Mouse (Mus musculus): ENCODE results near the gene Vax2. TPM values are rescaled to one million over a fixed set of nuclear protein-coding genes. Genes with fewer than 3 reads are reported as not detected.

The Vax2 gene
- polyA plus RNA-seq (2015; fragmentation: Nextera tagmentation; extraction: Ambion mirVana), result not detected in 2 replicates

DNA sequence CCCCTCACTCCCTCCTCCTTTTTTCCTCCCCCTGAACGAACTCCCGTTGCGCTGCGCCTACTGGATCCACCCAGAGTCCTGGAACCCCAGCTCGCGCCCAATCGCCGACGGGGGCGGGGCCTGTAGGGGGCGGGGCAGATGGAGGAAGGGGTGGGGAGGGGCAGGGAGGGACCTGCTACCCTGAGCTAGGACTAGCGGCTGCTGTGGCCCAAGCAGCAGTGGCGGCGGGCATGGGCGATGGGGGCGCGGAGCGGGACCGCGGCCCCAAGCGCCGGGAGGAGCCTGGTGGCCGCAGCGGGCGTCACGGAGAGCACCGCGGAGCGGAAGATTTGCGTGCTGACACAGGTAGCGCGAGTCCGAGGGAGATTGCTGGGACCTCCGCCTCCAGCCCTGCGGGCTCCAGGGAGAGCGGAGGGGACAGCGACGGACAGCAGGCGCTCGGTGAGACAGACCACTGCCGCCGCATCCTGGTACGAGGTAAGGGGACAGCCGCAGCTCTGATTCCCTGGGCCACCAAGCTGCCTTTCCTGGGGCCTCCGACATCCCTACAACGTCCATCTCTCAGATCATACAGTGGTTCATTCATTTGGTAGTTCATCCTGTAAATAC lies at the start of gene Vax2:
Gene Vax2 (plus strand): TSS at position 198 of the 609 bp plus-strand sequence.
- Histone ChIP-seq H3K4me2 (replicated peaks; ENCODE audit: low read depth, low read length) (peak within 1 kb of the TSS; percentile 59), H3K36me3 (ENCODE audit: insufficient read depth, low read length) (no peaks in the 10 kb centered on the region), H3K9me3 (ENCODE audit: low read length) (no peaks in the 10 kb centered on the region), H3K4me3 (ENCODE audit: low read depth, low read length) (peak within 1 kb of the TSS; percentile 30), H3K27ac (ENCODE audit: low read length) (no peak within 1 kb of the TSS), H3K27me3 (replicated peaks; ENCODE audit: insufficient read depth, low read length) (peaks cover 99% of the 10 kb centered on the region), H3K4me1 (ENCODE audit: insufficient read depth, low read depth, low read length) (peaks cover 4% of the 10 kb centered on the region; the same call in 1 of the 2 replicates), H3K9ac (replicated peaks; ENCODE audit: low read depth) (no peak within 1 kb of the TSS)
- peak; percentile 88 for ATAC-seq
- DNase-seq (ENCODE audit: low spot score), result peak; percentile 53
- TF ChIP-seq CTCF (IDR thresholded peaks at IDR 0.05) (no peak), EP300 (IDR thresholded peaks at IDR 0.05) (no peak)
- WGBS, result under 1% methylated on average over 39 of the region's 46 CpGs

DNA sequence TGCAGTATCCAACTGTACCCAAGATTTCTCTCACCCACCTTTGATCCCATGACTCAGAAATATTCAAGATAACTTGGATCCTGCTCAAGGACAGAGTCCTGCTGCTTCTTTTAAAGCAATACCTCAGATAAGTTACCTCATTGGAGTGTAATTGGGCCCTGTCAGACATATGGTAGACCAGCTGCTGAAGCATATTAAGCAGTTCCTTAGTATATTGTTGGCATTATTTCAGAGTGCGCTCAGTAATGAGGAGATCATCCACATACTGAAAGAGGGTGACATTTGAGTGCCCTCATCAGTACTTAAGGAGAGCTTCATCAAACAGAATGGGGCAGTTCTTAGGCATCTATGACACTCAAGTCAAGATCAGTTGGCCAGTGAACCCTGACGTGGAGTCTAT lies 46.1 kb upstream of the Vax2 start:
- no peak overlapping the region for H3K4me3 ChIP-seq (ENCODE audit: low read depth, low read length)
- no peaks in the 10 kb centered on the region for H3K36me3 ChIP-seq (ENCODE audit: insufficient read depth, low read length)
- WGBS, result 59% methylated on average over 2 of the region's 2 CpGs
- no peaks in the 10 kb centered on the region for H3K9me3 ChIP-seq (ENCODE audit: low read length)
- no peak overlapping the region for H3K27ac ChIP-seq (ENCODE audit: low read length)
- H3K9ac ChIP-seq (replicated peaks; ENCODE audit: low read depth), result no peak overlapping the region
- DNase-seq (ENCODE audit: low spot score) (no peak), ATAC-seq (no peak)
- TF ChIP-seq EP300 (IDR thresholded peaks at IDR 0.05) (no peak), CTCF (IDR thresholded peaks at IDR 0.05) (no peak)
- H3K4me1 ChIP-seq (ENCODE audit: insufficient read depth, low read depth, low read length), result no peaks in the 10 kb centered on the region
- no peaks in the 10 kb centered on the region for H3K27me3 ChIP-seq (replicated peaks; ENCODE audit: insufficient read depth, low read length)
- H3K4me2 ChIP-seq (replicated peaks; ENCODE audit: low read depth, low read length), result no peak overlapping the region

DNA sequence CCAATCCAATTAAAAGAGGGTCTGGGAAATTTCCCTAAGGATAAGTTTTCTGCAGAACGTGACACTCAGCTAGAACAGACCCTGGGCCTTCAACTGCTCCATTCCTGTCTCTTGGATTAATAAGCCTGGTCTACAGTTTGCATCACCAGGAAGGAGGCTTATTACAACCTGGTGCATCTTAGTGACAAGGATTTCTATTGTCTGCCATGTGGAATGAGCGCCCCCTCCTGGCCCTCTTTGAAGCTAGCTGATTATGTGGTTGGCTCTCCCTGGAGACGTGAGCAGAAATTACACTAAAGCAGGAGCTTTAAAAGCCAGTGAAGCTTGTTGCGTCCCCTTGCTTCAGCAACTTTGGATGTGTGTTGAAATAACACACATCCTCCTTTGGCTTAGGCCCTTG lies 37.7 kb upstream of the Vax2 start:
- DNase-seq (ENCODE audit: low spot score), result peak; percentile 84
- no peaks in the 10 kb centered on the region for H3K27me3 ChIP-seq (replicated peaks; ENCODE audit: insufficient read depth, low read length)
- WGBS, result 8% methylated on average over 4 of the region's 4 CpGs
- H3K4me1 ChIP-seq (ENCODE audit: insufficient read depth, low read depth, low read length), result no peaks in the 10 kb centered on the region
- H3K27ac ChIP-seq (ENCODE audit: low read length), result no peak overlapping the region
- no peak for ATAC-seq
- TF ChIP-seq EP300 (IDR thresholded peaks at IDR 0.05) (no peak), CTCF (IDR thresholded peaks at IDR 0.05) (peak; percentile 94)
- H3K9me3 ChIP-seq (ENCODE audit: low read length), result no peaks in the 10 kb centered on the region
- no peak overlapping the region for H3K9ac ChIP-seq (replicated peaks; ENCODE audit: low read depth)
- no peaks in the 10 kb centered on the region for H3K36me3 ChIP-seq (ENCODE audit: insufficient read depth, low read length)
- H3K4me3 ChIP-seq (ENCODE audit: low read depth, low read length), result no peak overlapping the region
- no peak overlapping the region for H3K4me2 ChIP-seq (replicated peaks; ENCODE audit: low read depth, low read length)

DNA sequence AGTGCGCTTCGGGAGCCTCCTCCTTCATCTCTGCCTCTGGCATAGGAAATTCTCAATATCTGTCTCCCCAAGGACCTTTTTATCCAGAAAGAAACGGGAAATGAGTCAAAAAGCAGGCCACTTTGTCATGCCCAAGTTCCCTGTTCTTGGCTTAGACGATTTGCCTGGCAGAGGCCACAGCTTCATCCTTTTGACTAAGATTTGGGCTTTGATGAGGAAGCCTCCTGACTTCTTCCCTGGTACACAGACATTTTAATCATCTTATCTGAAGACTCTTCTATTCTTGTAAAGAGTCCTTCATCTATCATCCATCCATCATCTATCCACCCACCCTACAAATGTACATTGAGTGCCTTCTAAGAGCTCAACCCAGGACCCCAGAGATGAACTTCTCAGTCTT lies 33.3 kb upstream of the Vax2 start, which contains the start of gene Cd207:
Gene Cd207 (minus strand): TSS at position 101 of the 400 bp plus-strand sequence.
- Histone ChIP-seq H3K27me3 (replicated peaks; ENCODE audit: insufficient read depth, low read length) (no peaks in the 10 kb centered on the region), H3K9me3 (ENCODE audit: low read length) (no peaks in the 10 kb centered on the region), H3K27ac (ENCODE audit: low read length) (no peak within 1 kb of the TSS), H3K4me1 (ENCODE audit: insufficient read depth, low read depth, low read length) (no peaks in the 10 kb centered on the region), H3K4me3 (ENCODE audit: low read depth, low read length) (no peak within 1 kb of the TSS), H3K4me2 (replicated peaks; ENCODE audit: low read depth, low read length) (no peak within 1 kb of the TSS), H3K9ac (replicated peaks; ENCODE audit: low read depth) (no peak within 1 kb of the TSS), H3K36me3 (ENCODE audit: insufficient read depth, low read length) (no peaks in the 10 kb centered on the region)
- no peak for ATAC-seq
- no peak for DNase-seq (ENCODE audit: low spot score)
- TF ChIP-seq EP300 (IDR thresholded peaks at IDR 0.05) (no peak), CTCF (IDR thresholded peaks at IDR 0.05) (no peak)
- 65% methylated on average over 4 of the region's 4 CpGs for WGBS

DNA sequence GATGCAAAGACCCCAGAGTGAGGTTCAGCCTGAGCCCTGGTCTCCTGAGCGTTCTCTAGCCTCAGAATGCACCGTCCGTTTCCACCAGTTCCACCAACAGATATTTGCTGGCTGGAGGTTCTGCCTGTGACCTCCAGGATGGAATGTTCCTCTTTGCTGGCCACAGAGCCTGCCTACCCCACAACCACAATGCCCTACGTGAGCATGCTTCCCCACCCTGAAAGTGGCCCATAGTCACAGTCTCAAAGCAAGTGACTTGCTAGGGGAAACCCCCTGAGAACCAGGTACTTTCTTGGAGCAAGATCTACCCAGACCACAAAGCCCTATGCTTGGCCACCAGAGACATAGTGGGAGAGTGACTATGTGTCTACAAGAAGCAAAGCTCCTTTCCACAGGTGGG lies 21.7 kb upstream of the Vax2 start:
- Histone ChIP-seq H3K9ac (replicated peaks; ENCODE audit: low read depth) (no peak overlapping the region), H3K4me1 (ENCODE audit: insufficient read depth, low read depth, low read length) (no peaks in the 10 kb centered on the region), H3K4me2 (replicated peaks; ENCODE audit: low read depth, low read length) (no peak overlapping the region), H3K36me3 (ENCODE audit: insufficient read depth, low read length) (no peaks in the 10 kb centered on the region), H3K4me3 (ENCODE audit: low read depth, low read length) (no peak overlapping the region), H3K27me3 (replicated peaks; ENCODE audit: insufficient read depth, low read length) (peaks cover 29% of the 10 kb centered on the region), H3K27ac (ENCODE audit: low read length) (no peak overlapping the region), H3K9me3 (ENCODE audit: low read length) (no peaks in the 10 kb centered on the region)
- ATAC-seq, result no peak
- DNase-seq (ENCODE audit: low spot score), result no peak
- TF ChIP-seq EP300 (IDR thresholded peaks at IDR 0.05) (no peak), CTCF (IDR thresholded peaks at IDR 0.05) (no peak)
- 66% methylated on average over 4 of the region's 4 CpGs for WGBS

DNA sequence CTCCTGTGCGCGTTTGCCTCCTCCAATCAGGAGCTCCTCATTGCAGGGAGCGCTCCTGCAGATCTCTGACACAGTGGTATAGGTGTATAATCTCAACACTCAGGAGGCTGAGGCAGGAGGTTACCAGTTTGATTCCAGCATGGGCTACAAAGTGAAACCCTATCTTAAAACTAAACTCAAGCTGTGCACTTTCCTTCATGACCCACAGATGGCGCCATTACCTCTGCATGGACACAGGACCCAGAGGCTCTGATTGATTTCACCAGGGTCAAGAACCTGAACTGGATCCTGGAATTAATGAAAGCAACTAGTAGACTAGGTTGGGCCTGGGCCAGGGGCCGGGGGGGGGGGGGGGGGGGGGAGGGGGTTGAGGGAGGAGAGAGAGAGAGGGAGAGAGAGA lies 20.8 kb upstream of the Vax2 start:
- H3K36me3 ChIP-seq (ENCODE audit: insufficient read depth, low read length), result no peaks in the 10 kb centered on the region
- no peak overlapping the region for H3K9ac ChIP-seq (replicated peaks; ENCODE audit: low read depth)
- no peak overlapping the region for H3K27ac ChIP-seq (ENCODE audit: low read length)
- no peak overlapping the region for H3K4me3 ChIP-seq (ENCODE audit: low read depth, low read length)
- ATAC-seq (0 out of 2 replicates have a peak, but pooled peaks have one; percentile 30), DNase-seq (ENCODE audit: low spot score) (peak; percentile 78)
- TF ChIP-seq EP300 (IDR thresholded peaks at IDR 0.05) (no peak), CTCF (IDR thresholded peaks at IDR 0.05) (peak; percentile 81)
- H3K4me1 ChIP-seq (ENCODE audit: insufficient read depth, low read depth, low read length), result no peaks in the 10 kb centered on the region
- no peak overlapping the region for H3K4me2 ChIP-seq (replicated peaks; ENCODE audit: low read depth, low read length)
- WGBS, result 25% methylated on average over 4 of the region's 5 CpGs
- peaks cover 38% of the 10 kb centered on the region for H3K27me3 ChIP-seq (replicated peaks; ENCODE audit: insufficient read depth, low read length)
- H3K9me3 ChIP-seq (ENCODE audit: low read length), result no peaks in the 10 kb centered on the region
